Mouse (Mus musculus) liver, embryonic 15.5 days (tissue): ENCODE results near the gene Klhl31. TPM values are rescaled to one million over a fixed set of nuclear protein-coding genes. Genes with fewer than 3 reads are reported as not detected.

Experiments
- ATAC-seq: fragments of 200-750 bp; cut with Nextera tagmentation; 2 replicates; pipeline ENCODE4 v1.8.0; 2017; ENCODE audit warnings: moderate number of reproducible peaks, mild to moderate bottlenecking, moderate library complexity; ENCODE audit not compliant: insufficient read depth
- H3K27ac ChIP-seq: fragments of 300-500 bp; sonication (generic); replicated peaks from 2 replicates; pipeline ENCODE4 v1.5.1; 2015; ENCODE audit warnings: mild to moderate bottlenecking, inconsistent platforms
- H3K27me3 ChIP-seq: fragments of 300-500 bp; sonication (generic); 2 replicates; pipeline ENCODE4 v1.6.1; 2015; ENCODE audit warnings: mild to moderate bottlenecking, inconsistent platforms
- H3K36me3 ChIP-seq: fragments of 300-500 bp; sonication (generic); replicated peaks from 2 replicates; pipeline ENCODE4 v1.6.1; 2015; ENCODE audit warnings: moderate library complexity, mild to moderate bottlenecking, inconsistent platforms
- H3K4me1 ChIP-seq: fragments of 300-500 bp; sonication (generic); replicated peaks from 2 replicates; pipeline ENCODE4 v1.6.1; 2015; ENCODE audit warnings: inconsistent platforms
- H3K4me2 ChIP-seq: fragments of 300-500 bp; sonication (generic); 2 replicates; pipeline ENCODE4 v1.6.1; 2015; ENCODE audit warnings: moderate library complexity, mild to moderate bottlenecking, inconsistent platforms
- H3K4me3 ChIP-seq: fragments of 300-500 bp; sonication (generic); replicated peaks from 2 replicates; pipeline ENCODE4 v1.5.1; 2015; ENCODE audit warnings: mild to moderate bottlenecking, inconsistent platforms
- H3K9ac ChIP-seq: fragments of 300-500 bp; sonication (generic); 2 replicates; pipeline ENCODE4 v1.6.1; 2015; ENCODE audit warnings: moderate library complexity, mild to moderate bottlenecking, inconsistent platforms
- H3K9me3 ChIP-seq: fragments of 300-500 bp; sonication (generic); replicated peaks from 2 replicates; pipeline ENCODE4 v1.6.1; 2016; ENCODE audit warnings: inconsistent platforms
- WGBS: fragments of 180-500 bp; shearing (Covaris S2); methylation state at CpG from one replicate; pipeline ENCODE4 v1.1.7; 2015; ENCODE audit warnings: mixed read lengths; ENCODE audit not compliant: insufficient replicate concordance; 5-methylcytosine and 5-hydroxymethylcytosine counted together
- polyA plus RNA-seq: library from polyadenylated mRNA; unstranded; fragments of >200 nt; fragmentation: Nextera tagmentation; extraction: Ambion mirVana; gene quantifications from 2 replicates; pipeline ENCODE4 v1.2.1, GENCODE M21; 2015

The Klhl31 gene
- polyA plus RNA-seq, 1 experiment from 2014 or later, result 1.4 TPM

GRCm38 (mm10) chr9:77607840-77608239 lies 28.5 kb upstream of the Klhl31 start:
- no peak overlapping the region for H3K9ac ChIP-seq
- H3K27me3 ChIP-seq, result no peaks in the 10 kb centered on the region
- H3K4me1 ChIP-seq, result no peaks in the 10 kb centered on the region
- H3K4me3 ChIP-seq, result no peak overlapping the region
- ATAC-seq, result no peak
- WGBS, result 15% methylated on average over 7 of the region's 7 CpGs
- H3K36me3 ChIP-seq, result no peaks in the 10 kb centered on the region
- H3K27ac ChIP-seq, result no peak overlapping the region
- no peak overlapping the region for H3K4me2 ChIP-seq
- no peaks in the 10 kb centered on the region for H3K9me3 ChIP-seq

GRCm38 (mm10) chr9:77610811-77611210 lies 25.5 kb upstream of the Klhl31 start:
- no peak overlapping the region for H3K9ac ChIP-seq
- H3K4me2 ChIP-seq, result no peak overlapping the region
- no peaks in the 10 kb centered on the region for H3K36me3 ChIP-seq
- no peaks in the 10 kb centered on the region for H3K9me3 ChIP-seq
- no peak overlapping the region for H3K4me3 ChIP-seq
- ATAC-seq, result no peak
- no peaks in the 10 kb centered on the region for H3K4me1 ChIP-seq
- no peak overlapping the region for H3K27ac ChIP-seq
- no peaks in the 10 kb centered on the region for H3K27me3 ChIP-seq

- 58% methylated on average over 4 of the region's 4 CpGs for WGBS
- H3K36me3 ChIP-seq, result no peaks in the 10 kb centered on the region
- no peak for ATAC-seq
- H3K9ac ChIP-seq, result no peak overlapping the region
- H3K4me2 ChIP-seq, result no peak overlapping the region
- no peaks in the 10 kb centered on the region for H3K4me1 ChIP-seq
- no peak overlapping the region for H3K27ac ChIP-seq
- no peaks in the 10 kb centered on the region for H3K9me3 ChIP-seq
- no peaks in the 10 kb centered on the region for H3K27me3 ChIP-seq
- no peak overlapping the region for H3K4me3 ChIP-seq
Measured at GRCm38 (mm10) chr9:77612349-77612748, 24.0 kb upstream of the Klhl31 start.

- Histone ChIP-seq H3K4me3 (no peak overlapping the region), H3K4me1 (no peaks in the 10 kb centered on the region), H3K9ac (no peak overlapping the region), H3K36me3 (no peaks in the 10 kb centered on the region), H3K27me3 (no peaks in the 10 kb centered on the region), H3K27ac (no peak overlapping the region), H3K4me2 (no peak overlapping the region), H3K9me3 (no peaks in the 10 kb centered on the region)
- WGBS, result 59% methylated on average over 4 of the region's 4 CpGs
- no peak for ATAC-seq
Measured at GRCm38 (mm10) chr9:77615868-77616267, 20.4 kb upstream of the Klhl31 start.

- H3K27me3 ChIP-seq, result no peaks in the 10 kb centered on the region
- H3K27ac ChIP-seq, result no peak overlapping the region
- no peak overlapping the region for H3K4me3 ChIP-seq
- H3K4me2 ChIP-seq, result no peak overlapping the region
- no peaks in the 10 kb centered on the region for H3K36me3 ChIP-seq
- no peak for ATAC-seq
- no peaks in the 10 kb centered on the region for H3K4me1 ChIP-seq
- H3K9ac ChIP-seq, result no peak overlapping the region
- H3K9me3 ChIP-seq, result no peaks in the 10 kb centered on the region
- WGBS, result 50% methylated on average over 4 of the region's 4 CpGs
Measured at GRCm38 (mm10) chr9:77616796-77617195, 19.5 kb upstream of the Klhl31 start.

- WGBS, result 53% methylated on average over 6 of the region's 6 CpGs
- ATAC-seq, result no peak
Measured at GRCm38 (mm10) chr9:77617751-77618150, 18.5 kb upstream of the Klhl31 start.

DNA sequence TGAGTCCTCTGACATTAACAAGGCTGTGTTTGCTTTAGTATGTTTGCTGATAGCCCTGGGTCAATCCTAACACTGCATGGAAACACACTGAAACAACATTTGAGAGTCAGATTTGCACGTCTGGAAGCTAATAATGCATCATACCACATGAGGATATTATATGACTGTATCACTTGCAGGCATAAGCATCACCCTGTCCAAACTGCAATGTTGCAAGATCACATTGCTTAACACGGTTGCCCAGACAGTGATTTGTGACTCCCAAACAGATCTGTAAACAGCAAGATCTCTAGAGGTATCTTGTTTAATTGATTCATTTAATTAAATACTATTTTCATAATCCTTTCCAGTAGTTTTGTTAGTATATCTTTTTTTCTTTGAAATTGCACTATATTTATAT lies 17.9 kb upstream of the Klhl31 start:
- Histone ChIP-seq H3K9ac (no peak overlapping the region), H3K4me1 (no peaks in the 10 kb centered on the region), H3K9me3 (no peaks in the 10 kb centered on the region), H3K27ac (no peak overlapping the region), H3K4me2 (no peak overlapping the region), H3K4me3 (no peak overlapping the region), H3K36me3 (no peaks in the 10 kb centered on the region), H3K27me3 (no peaks in the 10 kb centered on the region)
- no peak for ATAC-seq
- 47% methylated on average over 2 of the region's 2 CpGs for WGBS

More at GRCm38 (mm10) chr9:77617751-77618150, 18.5 kb upstream of the Klhl31 start:
- no peak overlapping the region for H3K9ac ChIP-seq
- H3K4me1 ChIP-seq, result no peaks in the 10 kb centered on the region
- no peak overlapping the region for H3K27ac ChIP-seq
- no peaks in the 10 kb centered on the region for H3K27me3 ChIP-seq
- H3K4me2 ChIP-seq, result no peak overlapping the region
- no peak overlapping the region for H3K4me3 ChIP-seq
- no peaks in the 10 kb centered on the region for H3K9me3 ChIP-seq
- H3K36me3 ChIP-seq, result no peaks in the 10 kb centered on the region

DNA sequence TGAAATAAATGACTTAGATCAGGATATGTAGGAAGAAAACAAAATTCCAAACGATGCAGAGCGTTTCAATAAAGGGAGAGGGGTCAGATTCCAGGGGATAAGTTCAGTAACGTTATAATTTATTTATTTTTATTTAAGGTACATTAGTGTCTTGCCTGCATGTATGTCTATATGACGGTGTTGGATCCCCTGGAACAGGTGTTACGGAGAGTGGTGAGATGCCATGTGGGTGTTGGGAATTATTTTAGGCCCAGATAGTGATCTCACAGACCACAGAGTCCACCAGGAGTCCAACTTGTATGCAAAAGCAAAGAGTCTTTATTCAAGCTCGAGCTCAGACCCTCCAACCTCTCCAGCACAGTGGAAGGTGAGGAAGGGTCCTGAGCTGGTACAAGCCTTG lies 16.2 kb upstream of the Klhl31 start:
- WGBS, result 59% methylated on average over 6 of the region's 6 CpGs
- H3K27ac ChIP-seq, result no peak overlapping the region
- H3K27me3 ChIP-seq, result no peaks in the 10 kb centered on the region
- no peak overlapping the region for H3K4me3 ChIP-seq
- H3K9me3 ChIP-seq, result no peaks in the 10 kb centered on the region
- no peaks in the 10 kb centered on the region for H3K4me1 ChIP-seq
- ATAC-seq, result no peak
- H3K9ac ChIP-seq, result no peak overlapping the region
- no peaks in the 10 kb centered on the region for H3K36me3 ChIP-seq
- H3K4me2 ChIP-seq, result no peak overlapping the region

- no peaks in the 10 kb centered on the region for H3K36me3 ChIP-seq
- no peak overlapping the region for H3K4me3 ChIP-seq
- H3K9me3 ChIP-seq, result no peaks in the 10 kb centered on the region
- H3K9ac ChIP-seq, result no peak overlapping the region
- H3K27ac ChIP-seq, result no peak overlapping the region
- no peaks in the 10 kb centered on the region for H3K4me1 ChIP-seq
- no peak overlapping the region for H3K4me2 ChIP-seq
- ATAC-seq, result no peak
- WGBS, result 55% methylated on average over 2 of the region's 2 CpGs
- H3K27me3 ChIP-seq, result no peaks in the 10 kb centered on the region
Measured at GRCm38 (mm10) chr9:77620482-77620881, 15.8 kb upstream of the Klhl31 start.

- no peak overlapping the region for H3K4me2 ChIP-seq
- H3K9ac ChIP-seq, result no peak overlapping the region
- 51% methylated on average over 1 of the region's 1 CpGs for WGBS
- no peaks in the 10 kb centered on the region for H3K4me1 ChIP-seq
- H3K9me3 ChIP-seq, result no peaks in the 10 kb centered on the region
- ATAC-seq, result no peak
- H3K27ac ChIP-seq, result no peak overlapping the region
- no peaks in the 10 kb centered on the region for H3K36me3 ChIP-seq
- H3K27me3 ChIP-seq, result no peaks in the 10 kb centered on the region
- H3K4me3 ChIP-seq, result no peak overlapping the region
Measured at GRCm38 (mm10) chr9:77622874-77623273, 13.4 kb upstream of the Klhl31 start.

GRCm38 (mm10) chr9:77623318-77624050 lies 12.8 kb upstream of the Klhl31 start:
- Histone ChIP-seq H3K4me1 (no peaks in the 10 kb centered on the region), H3K4me2 (no peak overlapping the region), H3K36me3 (no peaks in the 10 kb centered on the region), H3K9ac (no peak overlapping the region), H3K9me3 (no peaks in the 10 kb centered on the region), H3K27ac (no peak overlapping the region), H3K27me3 (no peaks in the 10 kb centered on the region), H3K4me3 (no peak overlapping the region)
- 70% methylated on average over 6 of the region's 6 CpGs for WGBS
- no peak for ATAC-seq

GRCm38 (mm10) chr9:77624171-77624570 lies 12.1 kb upstream of the Klhl31 start:
- WGBS, result 55% methylated on average over 5 of the region's 5 CpGs
- no peak overlapping the region for H3K4me3 ChIP-seq
- no peaks in the 10 kb centered on the region for H3K36me3 ChIP-seq
- H3K27me3 ChIP-seq, result no peaks in the 10 kb centered on the region
- no peak overlapping the region for H3K9ac ChIP-seq
- H3K4me2 ChIP-seq, result no peak overlapping the region
- no peaks in the 10 kb centered on the region for H3K9me3 ChIP-seq
- no peak overlapping the region for H3K27ac ChIP-seq
- H3K4me1 ChIP-seq, result no peaks in the 10 kb centered on the region
- ATAC-seq, result no peak
